Mouse (Mus musculus) lung, embryonic 14.5 days (tissue): ENCODE results near the gene Ntrk1. TPM values are rescaled to one million over a fixed set of nuclear protein-coding genes. Genes with fewer than 3 reads are reported as not detected.

Experiments used
- ATAC-seq: fragments of 200-750 bp; cut with Nextera tagmentation; 2 replicates; pipeline ENCODE4 v1.8.0; 2017; ENCODE audit warnings: mild to moderate bottlenecking, moderate TSS enrichment, moderate library complexity; ENCODE audit not compliant: insufficient read depth
- DNase-seq: peaks from one replicate; pipeline ENCODE4 v3.0.0-alpha.2; 2015
- H3K27ac ChIP-seq: fragments of 300-500 bp; sonication (generic); 2 replicates; pipeline ENCODE4 v1.5.1; 2014; ENCODE audit warnings: low read depth, mild to moderate bottlenecking, moderate library complexity
- H3K27me3 ChIP-seq: fragments of 300-500 bp; sonication (generic); 2 replicates; pipeline ENCODE4 v1.6.1; 2014; ENCODE audit warnings: low read length, control low read depth; ENCODE audit not compliant: insufficient read depth
- H3K36me3 ChIP-seq: fragments of 300-500 bp; sonication (generic); 2 replicates; pipeline ENCODE4 v1.6.1; 2014; ENCODE audit warnings: control low read depth; ENCODE audit not compliant: insufficient read depth
- H3K4me1 ChIP-seq: fragments of 300-500 bp; sonication (generic); 2 replicates; pipeline ENCODE4 v1.6.1; 2014; ENCODE audit warnings: antibody characterized with exemption, control low read depth; ENCODE audit not compliant: insufficient read depth
- H3K4me2 ChIP-seq: fragments of 300-500 bp; sonication (generic); 2 replicates; pipeline ENCODE4 v1.6.1; 2014; ENCODE audit warnings: mild to moderate bottlenecking
- H3K4me3 ChIP-seq: fragments of 300-500 bp; sonication (generic); 2 replicates; pipeline ENCODE4 v1.5.1; 2014; ENCODE audit warnings: low read depth, low read length
- H3K9ac ChIP-seq: fragments of 300-500 bp; sonication (generic); 2 replicates; pipeline ENCODE4 v1.6.1; 2014
- H3K9me3 ChIP-seq: fragments of 300-500 bp; sonication (generic); 2 replicates; pipeline ENCODE4 v1.6.1; 2016; ENCODE audit warnings: low read depth, low read length, control low read depth
- CTCF ChIP-seq: IDR thresholded peaks from 2 replicates; pipeline ENCODE4 v1.5.1; 2016; ENCODE audit warnings: antibody characterized with exemption, low read depth
- WGBS: fragments of 180-500 bp; shearing (Covaris S2); extraction: QIAGEN DNeasy Blood & Tissue Kit; methylation state at CpG from one replicate; pipeline ENCODE4 v1.1.7; 2014; 5-methylcytosine and 5-hydroxymethylcytosine counted together
- polyA plus RNA-seq: library from polyadenylated mRNA; unstranded; fragments of >200 nt; fragmentation: Nextera tagmentation; extraction: Ambion mirVana; gene quantifications from 2 replicates; pipeline ENCODE4 v1.2.1, GENCODE M21; 2014

Gene Ntrk1
- polyA plus RNA-seq, 1 experiment from 2014 or later: 0.22 TPM

DNA sequence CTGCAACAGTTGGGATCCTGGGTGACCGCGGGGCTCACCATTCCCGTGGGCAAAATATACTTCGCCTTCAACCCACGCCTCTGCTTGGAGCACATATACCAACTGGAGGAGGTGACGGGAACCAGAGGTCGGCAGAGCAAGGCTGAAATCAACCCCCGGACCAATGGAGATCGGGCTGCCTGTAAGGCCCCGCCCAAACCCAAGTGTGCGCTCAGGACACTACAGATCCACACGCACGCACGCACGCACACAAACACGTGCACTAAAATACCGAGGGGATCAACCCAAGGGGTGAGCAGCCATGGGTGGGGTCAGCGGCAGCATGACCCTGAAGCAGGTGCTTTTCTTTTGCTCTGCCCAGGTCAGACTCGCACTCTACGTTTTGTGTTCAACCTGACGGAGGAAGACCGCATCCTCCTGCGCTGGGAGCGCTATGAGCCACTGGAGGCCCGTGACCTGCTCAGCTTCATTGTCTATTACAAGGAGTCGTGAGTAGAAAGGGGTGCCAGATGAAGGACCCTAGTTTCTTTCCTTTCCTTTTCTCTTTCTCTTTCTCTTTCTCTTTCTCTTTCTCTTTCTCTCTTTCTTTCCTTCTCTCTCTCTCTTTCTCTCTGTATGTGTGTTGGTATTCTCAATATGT is 9.2 kb upstream of the Ntrk1 start:
- ATAC-seq: no peak
- WGBS: 5% methylated on average over 26 of the region's 26 CpGs

GRCm38 (mm10) chr3:87801681-87802080 is 6.7 kb upstream of the Ntrk1 start:
- WGBS: 40% methylated on average over 5 of the region's 5 CpGs
- TF ChIP-seq CTCF: no peak
- Histone ChIP-seq H3K36me3 (no peaks in the 10 kb centered on the region), H3K4me3 (no peak overlapping the region), H3K4me2 (no peak overlapping the region), H3K4me1 (no peaks in the 10 kb centered on the region), H3K9me3 (no peaks in the 10 kb centered on the region), H3K9ac (no peak overlapping the region), H3K27ac (no peak overlapping the region), H3K27me3 (peaks cover 78% of the 10 kb centered on the region)
- ATAC-seq (no peak), DNase-seq (no peak)

More for the DNA sequence above, 9.2 kb upstream of the Ntrk1 start:
- Histone ChIP-seq H3K27ac (no peak overlapping the region), H3K36me3 (no peaks in the 10 kb centered on the region), H3K27me3 (peaks cover 66% of the 10 kb centered on the region), H3K4me1 (no peaks in the 10 kb centered on the region), H3K4me3 (peak overlapping the region; percentile 15; the same call in 1 of the 2 replicates), H3K9me3 (no peaks in the 10 kb centered on the region), H3K9ac (no peak overlapping the region), H3K4me2 (peak overlapping the region; percentile 51)
- TF ChIP-seq CTCF: no peak
- no peak for DNase-seq

- Histone ChIP-seq H3K9ac (no peak within 1 kb of the TSS), H3K27me3 (peaks cover 80% of the 10 kb centered on the region), H3K27ac (no peak within 1 kb of the TSS), H3K4me1 (no peaks in the 10 kb centered on the region; the same call in 1 of the 2 replicates), H3K9me3 (no peaks in the 10 kb centered on the region), H3K36me3 (no peaks in the 10 kb centered on the region), H3K4me3 (peak within 1 kb of the TSS; percentile 24), H3K4me2 (peak within 1 kb of the TSS; percentile 60)
- 1% methylated on average over 29 of the region's 29 CpGs for WGBS
- no peak for TF ChIP-seq CTCF
- ATAC-seq (no peak; the same call in 1 of the 2 replicates), DNase-seq (peak; percentile 55)
Observed at GRCm38 (mm10) chr3:87796736-87797334, 1.9 kb upstream of the Ntrk1 start, which contains the start of gene Insrr. Gene Insrr (plus strand): TSS chr3:87796951.

- peak overlapping the region; percentile 29 for H3K4me3 ChIP-seq
- DNase-seq (peak; percentile 84), ATAC-seq (no peak; the same call in 1 of the 2 replicates)
- peak overlapping the region; percentile 53 for H3K4me2 ChIP-seq
- no peaks in the 10 kb centered on the region; the same call in 1 of the 2 replicates for H3K4me1 ChIP-seq
- no peak overlapping the region for H3K27ac ChIP-seq
- WGBS: 13% methylated on average over 33 of the region's 33 CpGs
- peak; percentile 75 for TF ChIP-seq CTCF
- H3K9me3 ChIP-seq: no peaks in the 10 kb centered on the region
- no peak overlapping the region for H3K9ac ChIP-seq
- H3K36me3 ChIP-seq: no peaks in the 10 kb centered on the region
- H3K27me3 ChIP-seq: peaks cover 85% of the 10 kb centered on the region
Observed at GRCm38 (mm10) chr3:87795336-87796277, 645 bp upstream of the Ntrk1 start.

- ATAC-seq (no peak), DNase-seq (no peak)
- Histone ChIP-seq H3K27ac (no peak overlapping the region), H3K4me3 (no peak overlapping the region), H3K27me3 (peaks cover 38% of the 10 kb centered on the region), H3K9me3 (no peaks in the 10 kb centered on the region), H3K36me3 (no peaks in the 10 kb centered on the region), H3K4me2 (no peak overlapping the region), H3K4me1 (peaks cover 7% of the 10 kb centered on the region), H3K9ac (no peak overlapping the region)
- no peak for TF ChIP-seq CTCF
- WGBS: 26% methylated on average over 5 of the region's 5 CpGs
Observed at GRCm38 (mm10) chr3:87789768-87790167, 5.2 kb downstream of the Ntrk1 start.

DNA sequence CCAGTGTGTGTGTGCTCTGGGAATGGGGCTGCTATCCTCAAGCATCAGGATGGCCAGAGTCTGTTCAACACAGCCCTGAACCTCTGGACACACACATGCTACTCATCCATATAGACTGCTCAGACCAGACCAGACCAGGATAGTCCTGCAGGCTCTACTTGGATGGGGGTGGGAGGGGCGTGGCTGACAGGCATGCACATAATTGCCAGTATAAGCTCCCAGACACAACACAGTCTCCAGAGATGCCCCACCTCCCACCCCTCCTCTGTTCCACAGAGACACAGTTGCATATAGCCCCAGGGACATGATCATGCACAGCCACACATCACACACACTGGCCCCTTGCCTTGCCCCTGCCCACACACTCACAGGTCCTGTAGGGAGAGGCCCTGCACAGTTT is 5.7 kb downstream of the Ntrk1 start:
- TF ChIP-seq CTCF: no peak
- H3K4me3 ChIP-seq: no peak overlapping the region
- WGBS: 41% methylated on average over 1 of the region's 1 CpGs
- H3K9me3 ChIP-seq: no peaks in the 10 kb centered on the region
- H3K4me1 ChIP-seq: peaks cover 7% of the 10 kb centered on the region; the same call in 1 of the 2 replicates
- no peak overlapping the region for H3K9ac ChIP-seq
- H3K27ac ChIP-seq: no peak overlapping the region
- ATAC-seq (no peak), DNase-seq (no peak)
- H3K4me2 ChIP-seq: no peak overlapping the region
- H3K27me3 ChIP-seq: peaks cover 33% of the 10 kb centered on the region
- no peaks in the 10 kb centered on the region for H3K36me3 ChIP-seq
